Mouse (Mus musculus) retina, embryonic 14.5 days (tissue): Measurements from ENCODE around the gene Ddo.

Experiments
- DNase-seq: peaks from one replicate; pipeline ENCODE4 v3.0.0-alpha.2; 2015; ENCODE audit warnings: low spot score

Ddo gene

DNA sequence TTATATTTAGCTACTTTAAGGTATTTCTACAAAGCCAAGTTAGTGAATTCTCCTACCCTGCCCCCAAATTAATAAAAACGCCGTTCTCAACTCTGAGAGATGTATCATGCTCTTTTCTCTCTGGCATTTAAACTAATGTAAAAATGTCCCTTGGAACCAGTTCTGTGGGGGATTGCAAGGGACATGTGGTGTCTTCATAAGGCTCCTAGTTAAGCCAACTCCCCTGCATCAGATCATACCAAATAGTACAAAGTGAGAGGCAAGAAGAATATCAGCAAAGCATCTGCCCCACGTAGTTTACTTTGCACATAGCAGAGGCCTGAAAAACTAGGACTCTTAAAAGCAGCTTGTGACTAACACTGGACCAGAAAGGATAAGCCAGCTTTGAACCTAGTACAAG lies 86.9 kb downstream of the Ddo start:
- DNase-seq: no peak

DNA sequence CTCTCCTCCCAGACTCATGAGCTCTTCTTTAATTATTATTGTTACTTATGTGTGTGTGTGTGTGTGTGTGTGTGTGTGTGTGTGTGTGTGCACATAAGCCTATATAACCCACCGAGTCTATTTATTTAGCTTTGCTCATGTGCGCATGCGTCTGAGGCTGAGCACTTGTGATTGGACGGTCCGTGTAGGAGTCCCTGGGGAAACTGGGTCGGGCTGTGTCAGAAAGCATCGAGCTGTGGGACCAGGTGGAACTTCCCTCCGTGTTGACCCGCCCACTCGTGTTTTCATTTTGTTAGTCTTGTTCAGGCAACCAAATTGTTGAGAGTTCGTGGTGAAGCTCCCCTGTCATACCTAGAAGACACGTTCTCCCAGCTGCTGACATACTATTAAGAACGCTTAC lies 88.6 kb downstream of the Ddo start:
- no peak for DNase-seq

DNA sequence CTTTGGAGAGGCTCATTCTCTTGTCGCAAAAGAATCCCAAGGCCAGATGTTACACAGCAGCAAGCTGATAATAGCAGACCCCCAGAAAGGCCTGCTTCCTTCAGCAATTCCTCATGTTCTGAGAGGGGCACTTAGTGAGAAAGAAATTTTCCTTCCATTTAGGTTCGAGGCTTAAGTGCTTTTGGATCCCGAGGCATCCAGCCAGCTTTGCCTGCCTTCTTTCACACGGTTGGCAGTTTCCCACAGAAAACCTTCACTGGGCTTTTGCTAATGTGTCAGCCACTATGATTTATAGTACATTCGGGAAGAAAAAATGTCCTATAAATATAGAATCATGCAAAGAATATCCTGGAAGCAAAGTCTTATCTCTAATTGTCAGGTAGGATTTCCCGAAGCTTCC lies 89.3 kb downstream of the Ddo start:
- no peak for DNase-seq

DNA sequence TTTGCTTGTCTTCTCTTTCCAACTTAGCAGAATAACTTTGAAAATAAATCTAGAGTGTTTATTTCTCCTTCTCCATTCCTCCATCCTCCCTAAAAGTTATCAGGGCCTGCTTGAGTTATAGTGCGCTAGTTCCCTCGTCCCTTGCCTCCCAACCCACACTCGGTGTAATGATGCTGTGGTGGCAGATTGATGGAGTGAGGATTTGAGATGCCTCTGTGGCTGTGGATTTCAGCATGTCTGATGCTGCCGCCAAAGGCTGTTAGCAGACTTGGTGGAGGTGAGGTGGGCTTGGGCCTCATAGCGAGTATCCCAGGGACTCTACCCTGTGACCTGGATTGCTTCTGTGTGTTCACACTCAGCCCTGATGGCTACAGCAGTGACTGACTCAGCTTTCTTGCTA lies 91.1 kb downstream of the Ddo start:
- DNase-seq: no peak

DNA sequence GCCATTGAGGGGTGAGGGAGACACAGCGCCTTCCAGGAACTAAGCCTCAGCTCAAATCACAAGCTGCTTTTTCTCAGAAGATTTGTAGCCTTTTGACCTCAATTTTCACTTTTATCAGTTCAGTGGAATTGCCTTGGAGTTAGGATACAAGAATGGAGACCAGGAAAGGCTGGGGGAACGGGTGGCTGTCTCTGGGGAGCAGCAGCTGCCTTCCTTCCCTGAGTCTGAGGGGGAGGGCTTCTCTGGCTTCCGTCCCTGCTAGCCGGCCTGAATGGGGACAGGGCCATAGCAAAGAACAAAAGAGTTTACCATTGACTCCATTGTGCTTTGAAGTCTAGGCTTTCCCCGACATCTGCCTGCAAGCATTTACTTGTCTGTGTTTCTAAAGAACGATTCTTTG lies 94.5 kb downstream of the Ddo start:
- DNase-seq: no peak

DNA sequence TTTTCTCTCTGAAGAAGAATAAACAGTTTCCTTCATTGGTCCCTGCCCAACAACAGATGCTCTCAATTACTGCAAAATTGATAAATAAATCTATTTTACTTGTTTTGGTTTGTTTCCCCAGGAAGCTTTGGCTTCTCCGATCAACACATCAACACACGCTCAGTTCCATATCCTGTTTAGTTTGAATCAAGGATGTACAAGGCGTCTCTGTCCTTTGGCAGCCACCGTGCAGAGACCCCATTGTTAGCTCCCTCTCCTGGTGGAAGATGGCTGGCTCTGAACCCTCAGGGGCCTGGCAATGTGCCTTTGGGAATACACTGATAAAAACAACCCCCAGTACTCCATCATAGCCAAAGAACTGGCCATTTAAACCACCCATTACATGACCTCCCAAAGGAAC lies 95.3 kb downstream of the Ddo start:
- DNase-seq: no peak

DNA sequence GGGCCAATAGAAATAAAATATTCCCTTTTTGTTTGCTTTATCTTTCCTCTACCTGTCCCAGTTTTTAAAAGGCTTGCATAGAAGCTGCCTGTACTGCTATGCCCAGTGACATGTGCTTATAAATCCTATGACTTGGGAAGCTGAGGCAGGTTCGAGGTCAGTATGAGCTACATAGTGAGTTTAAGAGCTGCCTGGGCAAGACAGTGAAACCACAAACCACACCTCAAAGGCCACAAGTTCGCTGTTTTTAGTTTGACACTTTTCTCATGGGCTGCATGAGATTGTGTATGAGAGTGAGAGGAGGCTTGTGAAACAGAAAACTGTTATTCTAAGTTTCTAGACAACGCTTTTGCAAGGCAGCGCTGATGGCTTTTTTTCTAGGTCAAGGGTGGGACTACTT lies 95.7 kb downstream of the Ddo start:
- DNase-seq: no peak

DNA sequence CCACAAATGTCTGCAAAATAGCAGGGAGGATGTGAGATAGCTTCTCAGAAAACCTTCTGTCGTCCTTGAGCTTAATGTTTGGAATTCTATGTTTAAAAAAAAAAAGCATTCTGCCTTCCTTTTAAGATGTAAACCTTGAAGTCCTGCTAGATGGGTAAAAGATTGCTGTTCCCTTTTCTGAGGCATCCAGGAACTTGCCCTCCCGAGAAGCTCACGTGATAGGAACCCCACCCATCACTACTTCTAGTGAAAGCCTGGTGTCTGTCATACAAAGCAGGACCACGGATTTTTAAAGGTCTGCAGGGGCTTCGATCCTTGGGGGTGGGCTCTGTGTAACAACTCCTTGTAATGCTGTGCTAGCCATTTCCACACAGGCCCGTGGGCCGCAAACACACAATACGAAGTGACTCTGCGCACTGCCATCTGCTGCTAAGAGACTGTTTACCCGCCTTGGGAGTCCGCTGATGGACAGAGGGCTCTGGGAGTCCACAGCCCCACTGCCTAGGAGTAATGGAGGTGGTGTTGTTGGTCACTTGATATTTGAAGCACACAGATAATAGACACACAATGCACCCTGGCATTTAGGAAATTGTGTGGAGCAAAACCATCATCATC lies 96.6 kb downstream of the Ddo start:
- DNase-seq: no peak

DNA sequence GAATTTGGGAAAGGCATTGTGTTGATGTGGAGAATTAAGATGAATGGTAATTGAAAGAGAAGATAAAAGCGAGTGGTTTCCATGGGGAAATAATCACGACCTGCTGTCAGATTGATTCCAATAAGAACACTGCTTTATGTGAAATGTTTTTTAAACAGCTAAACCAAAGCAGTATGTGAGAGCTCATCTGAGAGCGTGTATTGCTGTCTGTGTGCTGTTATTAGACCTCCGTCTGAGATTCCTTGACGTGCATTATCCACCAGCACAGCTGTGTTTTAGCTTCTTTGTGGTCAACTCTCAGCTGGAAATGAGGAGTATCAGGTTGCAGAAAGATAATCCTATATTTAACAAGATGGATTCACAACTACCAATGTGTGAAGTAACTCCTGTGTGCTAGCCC lies 97.2 kb downstream of the Ddo start:
- no peak for DNase-seq

DNA sequence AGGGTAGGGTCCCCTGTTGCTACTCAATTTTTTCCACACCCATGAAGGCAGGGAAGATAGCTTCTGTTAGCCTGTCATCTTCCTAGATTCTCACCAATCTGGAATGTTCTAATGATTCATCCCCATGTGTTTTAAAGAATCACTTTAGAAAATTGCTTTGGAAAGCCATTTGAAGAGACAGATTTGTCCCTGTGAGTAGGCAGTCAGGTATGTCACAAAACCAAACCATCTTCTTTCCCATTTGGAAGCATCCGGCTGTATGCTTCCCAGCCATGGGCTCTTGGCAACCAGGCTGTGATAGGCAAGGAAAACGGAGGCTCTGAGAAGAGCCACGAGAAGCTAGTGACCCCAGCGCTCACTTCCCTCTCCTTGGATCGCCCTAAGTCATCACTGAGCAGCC lies 100.4 kb downstream of the Ddo start:
- no peak for DNase-seq
